Mouse (Mus musculus) kidney, embryonic 16.5 days (tissue): ENCODE results near the gene Filip1l. TPM values are rescaled to one million over a fixed set of nuclear protein-coding genes. Genes with fewer than 3 reads are reported as not detected.

Source experiments
- ATAC-seq: fragments of 200-750 bp; cut with Nextera tagmentation; 2 replicates; pipeline ENCODE4 v1.8.0; 2017; ENCODE audit warnings: moderate TSS enrichment; ENCODE audit not compliant: low FRiP score, low TSS enrichment
- H3K27ac ChIP-seq: fragments of 300-500 bp; sonication (generic); 2 replicates; pipeline ENCODE4 v1.5.1; 2014; ENCODE audit warnings: low read length
- H3K27me3 ChIP-seq: fragments of 300-500 bp; sonication (generic); 2 replicates; pipeline ENCODE4 v1.6.1; 2014; ENCODE audit warnings: low read length, control low read depth, mixed read lengths; ENCODE audit not compliant: insufficient read depth
- H3K36me3 ChIP-seq: fragments of 300-500 bp; sonication (generic); 2 replicates; pipeline ENCODE4 v1.6.1; 2014; ENCODE audit warnings: low read length, control low read depth, mixed read lengths; ENCODE audit not compliant: insufficient read depth
- H3K4me1 ChIP-seq: fragments of 300-500 bp; sonication (generic); 2 replicates; pipeline ENCODE4 v1.6.1; 2014; ENCODE audit warnings: low read length, control low read depth, mixed read lengths; ENCODE audit not compliant: insufficient read depth
- H3K4me2 ChIP-seq: fragments of 300-500 bp; sonication (generic); replicated peaks from 2 replicates; pipeline ENCODE4 v1.6.1; 2014; ENCODE audit warnings: low read depth, low read length
- H3K4me3 ChIP-seq: fragments of 300-500 bp; sonication (generic); 2 replicates; pipeline ENCODE4 v1.5.1; 2014; ENCODE audit warnings: mild to moderate bottlenecking, low read length
- H3K9ac ChIP-seq: fragments of 300-500 bp; sonication (generic); replicated peaks from 2 replicates; pipeline ENCODE4 v1.6.1; 2014; ENCODE audit warnings: low read length
- H3K9me3 ChIP-seq: fragments of 300-500 bp; sonication (generic); 2 replicates; pipeline ENCODE4 v1.6.1; 2016; ENCODE audit warnings: low read length, control low read depth
- WGBS: fragments of 180-500 bp; shearing (Covaris S2); extraction: QIAGEN DNeasy Blood & Tissue Kit; methylation state at CpG from one replicate; pipeline ENCODE4 v1.1.7; 2014; 5-methylcytosine and 5-hydroxymethylcytosine counted together
- polyA plus RNA-seq: library from polyadenylated mRNA; unstranded; fragments of >200 nt; fragmentation: Nextera tagmentation; extraction: Ambion mirVana; gene quantifications from 2 replicates; pipeline ENCODE4 v1.2.1, GENCODE M21; 2015

Filip1l gene
- polyA plus RNA-seq, 1 experiment from 2014 or later = 27.7 TPM

- Histone ChIP-seq H3K4me3 (no peak overlapping the region), H3K27me3 (no peaks in the 10 kb centered on the region), H3K27ac (peak overlapping the region; percentile 84), H3K4me1 (peaks cover 41% of the 10 kb centered on the region), H3K9me3 (no peaks in the 10 kb centered on the region), H3K9ac (no peak overlapping the region), H3K36me3 (no peaks in the 10 kb centered on the region), H3K4me2 (no peak overlapping the region)
- ATAC-seq = no peak
- WGBS = 66% methylated on average over 2 of the region's 2 CpGs
Observed at GRCm38 (mm10) chr16:57556244-57556643, 203.4 kb downstream of the Filip1l start.

- no peak overlapping the region for H3K4me2 ChIP-seq
- H3K27me3 ChIP-seq = no peaks in the 10 kb centered on the region
- 92% methylated on average over 3 of the region's 3 CpGs for WGBS
- no peak overlapping the region for H3K4me3 ChIP-seq
- H3K9me3 ChIP-seq = no peaks in the 10 kb centered on the region
- no peak for ATAC-seq
- no peak overlapping the region for H3K9ac ChIP-seq
- no peaks in the 10 kb centered on the region for H3K36me3 ChIP-seq
- peaks cover 39% of the 10 kb centered on the region for H3K4me1 ChIP-seq
- H3K27ac ChIP-seq = no peak overlapping the region
Observed at GRCm38 (mm10) chr16:57558258-57558657, 205.4 kb downstream of the Filip1l start.

- H3K9ac ChIP-seq = no peak overlapping the region
- peaks cover 24% of the 10 kb centered on the region for H3K4me1 ChIP-seq
- no peak for ATAC-seq
- H3K9me3 ChIP-seq = no peaks in the 10 kb centered on the region
- H3K4me3 ChIP-seq = no peak overlapping the region
- WGBS = 88% methylated on average over 1 of the region's 1 CpGs
- H3K27me3 ChIP-seq = no peaks in the 10 kb centered on the region
- no peaks in the 10 kb centered on the region for H3K36me3 ChIP-seq
- H3K4me2 ChIP-seq = no peak overlapping the region
- H3K27ac ChIP-seq = no peak overlapping the region
Observed at GRCm38 (mm10) chr16:57560185-57560584, 207.3 kb downstream of the Filip1l start.

GRCm38 (mm10) chr16:57563453-57563852 lies 210.6 kb downstream of the Filip1l start:
- Histone ChIP-seq H3K9ac (no peak overlapping the region), H3K4me2 (no peak overlapping the region), H3K9me3 (no peaks in the 10 kb centered on the region), H3K27ac (no peak overlapping the region), H3K27me3 (no peaks in the 10 kb centered on the region), H3K4me1 (peaks cover 7% of the 10 kb centered on the region), H3K4me3 (no peak overlapping the region), H3K36me3 (no peaks in the 10 kb centered on the region)
- peak; percentile 69 for ATAC-seq
- WGBS = 53% methylated on average over 3 of the region's 3 CpGs

- H3K4me3 ChIP-seq = no peak overlapping the region
- H3K36me3 ChIP-seq = peaks cover 4% of the 10 kb centered on the region; the same call in 1 of the 2 replicates
- H3K4me2 ChIP-seq = no peak overlapping the region
- no peak overlapping the region for H3K27ac ChIP-seq
- 53% methylated on average over 1 of the region's 1 CpGs for WGBS
- H3K9me3 ChIP-seq = no peaks in the 10 kb centered on the region
- H3K27me3 ChIP-seq = no peaks in the 10 kb centered on the region
- peaks cover 7% of the 10 kb centered on the region for H3K4me1 ChIP-seq
- no peak overlapping the region for H3K9ac ChIP-seq
- ATAC-seq = no peak
Observed at GRCm38 (mm10) chr16:57564807-57565206, 211.9 kb downstream of the Filip1l start.

GRCm38 (mm10) chr16:57566215-57566614 lies 213.3 kb downstream of the Filip1l start:
- no peak overlapping the region for H3K9ac ChIP-seq
- H3K4me3 ChIP-seq = no peak overlapping the region
- H3K9me3 ChIP-seq = no peaks in the 10 kb centered on the region
- H3K36me3 ChIP-seq = peaks cover 16% of the 10 kb centered on the region; the same call in 1 of the 2 replicates
- H3K4me2 ChIP-seq = no peak overlapping the region
- 53% methylated on average over 3 of the region's 3 CpGs for whole genome bisulfite sequencing
- no peaks in the 10 kb centered on the region for H3K27me3 ChIP-seq
- ATAC-seq = no peak
- H3K27ac ChIP-seq = no peak overlapping the region
- peaks cover 7% of the 10 kb centered on the region for H3K4me1 ChIP-seq

GRCm38 (mm10) chr16:57568648-57569404 lies 215.9 kb downstream of the Filip1l start:
- Histone ChIP-seq H3K27ac (no peak overlapping the region), H3K4me1 (no peaks in the 10 kb centered on the region), H3K36me3 (peaks cover 22% of the 10 kb centered on the region), H3K9ac (no peak overlapping the region), H3K4me2 (no peak overlapping the region), H3K4me3 (no peak overlapping the region), H3K9me3 (no peaks in the 10 kb centered on the region), H3K27me3 (no peaks in the 10 kb centered on the region)
- 90% methylated on average over 7 of the region's 7 CpGs for WGBS
- no peak for ATAC-seq

- no peak overlapping the region for H3K9ac ChIP-seq
- H3K4me1 ChIP-seq = no peaks in the 10 kb centered on the region
- H3K27ac ChIP-seq = no peak overlapping the region
- no peak overlapping the region for H3K4me2 ChIP-seq
- no peak overlapping the region for H3K4me3 ChIP-seq
- no peaks in the 10 kb centered on the region for H3K27me3 ChIP-seq
- no peak for ATAC-seq
- WGBS = 94% methylated on average over 5 of the region's 5 CpGs
- peaks cover 22% of the 10 kb centered on the region for H3K36me3 ChIP-seq
- no peaks in the 10 kb centered on the region for H3K9me3 ChIP-seq
Observed at GRCm38 (mm10) chr16:57570789-57571311, 218.0 kb downstream of the Filip1l start.

- Histone ChIP-seq H3K36me3 (peaks cover 22% of the 10 kb centered on the region), H3K4me2 (no peak overlapping the region), H3K27me3 (no peaks in the 10 kb centered on the region), H3K9ac (no peak overlapping the region), H3K9me3 (no peaks in the 10 kb centered on the region), H3K4me1 (no peaks in the 10 kb centered on the region), H3K4me3 (no peak overlapping the region), H3K27ac (no peak overlapping the region)
- WGBS = 67% methylated on average over 1 of the region's 1 CpGs
- ATAC-seq = no peak
Observed at GRCm38 (mm10) chr16:57573831-57574230, 220.9 kb downstream of the Filip1l start.

- Histone ChIP-seq H3K9me3 (no peaks in the 10 kb centered on the region), H3K27me3 (no peaks in the 10 kb centered on the region), H3K4me3 (no peak overlapping the region), H3K9ac (no peak overlapping the region), H3K4me2 (no peak overlapping the region), H3K36me3 (peaks cover 10% of the 10 kb centered on the region), H3K27ac (no peak overlapping the region), H3K4me1 (0 out of 2 replicates have a peak, but pooled peaks cover 1% of the 10 kb centered on the region)
- no peak for ATAC-seq
- WGBS = 93% methylated on average over 1 of the region's 1 CpGs
Observed at GRCm38 (mm10) chr16:57575764-57576388, 223.0 kb downstream of the Filip1l start.
